Mouse (Mus musculus) midbrain, embryonic 16.5 days (tissue): ENCODE data around the gene Cdk1. TPM values are rescaled to one million over a fixed set of nuclear protein-coding genes. Genes with fewer than 3 reads are reported as not detected.

Experiments used
- ATAC-seq: fragments of 200-750 bp; cut with Nextera tagmentation; 2 replicates; pipeline ENCODE4 v1.8.0; 2017; ENCODE audit warnings: moderate TSS enrichment
- H3K27ac ChIP-seq: fragments of 300-500 bp; sonication (generic); 2 replicates; pipeline ENCODE4 v1.5.1; 2014; ENCODE audit warnings: mild to moderate bottlenecking, low read length, mixed read lengths
- H3K27me3 ChIP-seq: fragments of 300-500 bp; sonication (generic); 2 replicates; pipeline ENCODE4 v1.6.1; 2014; ENCODE audit warnings: low read depth, low read length, mixed read lengths; ENCODE audit not compliant: control insufficient read depth, insufficient read depth
- H3K36me3 ChIP-seq: fragments of 300-500 bp; sonication (generic); 2 replicates; pipeline ENCODE4 v1.6.1; 2014; ENCODE audit warnings: mild to moderate bottlenecking, low read length, moderate library complexity, mixed read lengths; ENCODE audit not compliant: control insufficient read depth, insufficient read depth
- H3K4me1 ChIP-seq: fragments of 300-500 bp; sonication (generic); 2 replicates; pipeline ENCODE4 v1.6.1; 2014; ENCODE audit warnings: mild to moderate bottlenecking, low read length, mixed read lengths; ENCODE audit not compliant: control insufficient read depth, insufficient read depth
- H3K4me2 ChIP-seq: fragments of 300-500 bp; sonication (generic); 2 replicates; pipeline ENCODE4 v1.6.1; 2014; ENCODE audit warnings: mild to moderate bottlenecking, low read length, mixed read lengths
- H3K4me3 ChIP-seq: fragments of 300-500 bp; sonication (generic); 2 replicates; pipeline ENCODE4 v1.5.1; 2014; ENCODE audit warnings: low read depth, mild to moderate bottlenecking, low read length, moderate library complexity, mixed read lengths
- H3K9ac ChIP-seq: fragments of 300-500 bp; sonication (generic); 2 replicates; pipeline ENCODE4 v1.6.1; 2014; ENCODE audit warnings: low read depth, low read length, mixed read lengths
- H3K9me3 ChIP-seq: fragments of 300-500 bp; sonication (generic); replicated peaks from 2 replicates; pipeline ENCODE4 v1.6.1; 2014; ENCODE audit warnings: mild to moderate bottlenecking, low read length, mixed read lengths; ENCODE audit not compliant: control insufficient read depth, poor library complexity, severe bottlenecking
- WGBS: fragments of 180-500 bp; shearing (Covaris S2); extraction: QIAGEN DNeasy Blood & Tissue Kit; methylation state at CpG from one replicate; pipeline ENCODE4 v1.1.7; 2014; 5-methylcytosine and 5-hydroxymethylcytosine counted together
- polyA plus RNA-seq: library from polyadenylated mRNA; unstranded; fragments of >200 nt; fragmentation: Nextera tagmentation; extraction: Ambion mirVana; gene quantifications from 2 replicates; pipeline ENCODE4 v1.2.1, GENCODE M21; 2015

Cdk1 gene
- polyA plus RNA-seq, 1 experiment from 2014 or later: 31.9 TPM

- Histone ChIP-seq H3K4me1 (no peaks in the 10 kb centered on the region), H3K4me2 (no peak overlapping the region), H3K9ac (no peak overlapping the region), H3K27me3 (no peaks in the 10 kb centered on the region), H3K4me3 (no peak overlapping the region), H3K27ac (no peak overlapping the region), H3K9me3 (no peaks in the 10 kb centered on the region), H3K36me3 (no peaks in the 10 kb centered on the region)
- no peak for ATAC-seq
- WGBS: 84% methylated on average over 7 of the region's 7 CpGs
Observed at GRCm38 (mm10) chr10:69305600-69305999, 47.1 kb downstream of the Cdk1 start.

- ATAC-seq: no peak
- WGBS: 89% methylated on average over 3 of the region's 3 CpGs
- Histone ChIP-seq H3K27ac (no peak overlapping the region), H3K9ac (no peak overlapping the region), H3K4me1 (no peaks in the 10 kb centered on the region), H3K4me2 (no peak overlapping the region), H3K27me3 (no peaks in the 10 kb centered on the region), H3K4me3 (no peak overlapping the region), H3K36me3 (no peaks in the 10 kb centered on the region), H3K9me3 (no peaks in the 10 kb centered on the region)
Observed at GRCm38 (mm10) chr10:69304819-69305218, 47.9 kb downstream of the Cdk1 start.

GRCm38 (mm10) chr10:69302667-69303066 is 50.1 kb downstream of the Cdk1 start:
- Histone ChIP-seq H3K4me3 (no peak overlapping the region), H3K27ac (no peak overlapping the region), H3K36me3 (no peaks in the 10 kb centered on the region), H3K9ac (no peak overlapping the region), H3K4me1 (no peaks in the 10 kb centered on the region), H3K9me3 (no peaks in the 10 kb centered on the region), H3K4me2 (no peak overlapping the region), H3K27me3 (no peaks in the 10 kb centered on the region)
- 94% methylated on average over 3 of the region's 3 CpGs for WGBS
- no peak for ATAC-seq

GRCm38 (mm10) chr10:69299985-69300384 is 52.8 kb downstream of the Cdk1 start:
- no peaks in the 10 kb centered on the region for H3K4me1 ChIP-seq

GRCm38 (mm10) chr10:69295919-69296318 is 56.8 kb downstream of the Cdk1 start:
- Histone ChIP-seq H3K9ac (no peak overlapping the region), H3K4me1 (no peaks in the 10 kb centered on the region), H3K4me2 (no peak overlapping the region), H3K9me3 (no peaks in the 10 kb centered on the region), H3K36me3 (no peaks in the 10 kb centered on the region), H3K27me3 (no peaks in the 10 kb centered on the region), H3K27ac (no peak overlapping the region), H3K4me3 (no peak overlapping the region)
- WGBS: 81% methylated on average over 9 of the region's 9 CpGs
- ATAC-seq: no peak

More at GRCm38 (mm10) chr10:69299985-69300384, 52.8 kb downstream of the Cdk1 start:
- ATAC-seq: no peak
- Histone ChIP-seq H3K36me3 (no peaks in the 10 kb centered on the region), H3K4me2 (no peak overlapping the region), H3K9me3 (no peaks in the 10 kb centered on the region), H3K4me3 (no peak overlapping the region), H3K27me3 (no peaks in the 10 kb centered on the region), H3K27ac (no peak overlapping the region), H3K9ac (no peak overlapping the region)
- 91% methylated on average over 7 of the region's 7 CpGs for WGBS

GRCm38 (mm10) chr10:69290736-69291135 is 62.0 kb downstream of the Cdk1 start:
- no peaks in the 10 kb centered on the region for H3K9me3 ChIP-seq
- no peaks in the 10 kb centered on the region for H3K27me3 ChIP-seq
- H3K4me1 ChIP-seq: no peaks in the 10 kb centered on the region
- no peak overlapping the region for H3K27ac ChIP-seq
- no peak overlapping the region for H3K4me3 ChIP-seq
- H3K9ac ChIP-seq: no peak overlapping the region
- no peak overlapping the region for H3K4me2 ChIP-seq
- WGBS: 92% methylated on average over 8 of the region's 8 CpGs
- peaks cover 11% of the 10 kb centered on the region for H3K36me3 ChIP-seq
- no peak for ATAC-seq

GRCm38 (mm10) chr10:69288720-69289119 is 64.0 kb downstream of the Cdk1 start:
- Histone ChIP-seq H3K4me1 (no peaks in the 10 kb centered on the region), H3K4me3 (no peak overlapping the region), H3K36me3 (peaks cover 17% of the 10 kb centered on the region), H3K9me3 (no peaks in the 10 kb centered on the region), H3K9ac (no peak overlapping the region), H3K27me3 (no peaks in the 10 kb centered on the region), H3K4me2 (no peak overlapping the region), H3K27ac (no peak overlapping the region)
- no peak for ATAC-seq
- WGBS: 96% methylated on average over 6 of the region's 6 CpGs

GRCm38 (mm10) chr10:69288086-69288485 is 64.7 kb downstream of the Cdk1 start:
- H3K9ac ChIP-seq: no peak overlapping the region
- H3K27me3 ChIP-seq: no peaks in the 10 kb centered on the region
- 94% methylated on average over 4 of the region's 4 CpGs for WGBS
- H3K9me3 ChIP-seq: no peaks in the 10 kb centered on the region
- no peak overlapping the region for H3K4me2 ChIP-seq
- peaks cover 17% of the 10 kb centered on the region for H3K36me3 ChIP-seq
- no peak overlapping the region for H3K27ac ChIP-seq
- H3K4me1 ChIP-seq: no peaks in the 10 kb centered on the region
- no peak overlapping the region for H3K4me3 ChIP-seq
- ATAC-seq: no peak

GRCm38 (mm10) chr10:69286939-69287338 is 65.8 kb downstream of the Cdk1 start:
- Histone ChIP-seq H3K9ac (no peak overlapping the region), H3K4me2 (no peak overlapping the region), H3K36me3 (peaks cover 17% of the 10 kb centered on the region), H3K27me3 (no peaks in the 10 kb centered on the region), H3K4me3 (no peak overlapping the region), H3K9me3 (no peaks in the 10 kb centered on the region), H3K4me1 (no peaks in the 10 kb centered on the region), H3K27ac (no peak overlapping the region)
- WGBS: 98% methylated on average over 3 of the region's 3 CpGs
- no peak for ATAC-seq
